Mouse (Mus musculus): ENCODE measurements at regions not wholly inside any gene's neighbourhood (a gene's known extent, or its start where the extent isn't known, plus 50 kb on each side); places are given as distances from the start of the nearest gene placed in this dataset.

GRCm38 (mm10) chr16:71739104-71739503 is 569.0 kb upstream of the Robo1 start:
- H3K4me1 ChIP-seq (ENCODE audit: control insufficient read depth, insufficient read depth, low read length): no peaks in the 10 kb centered on the region
- H3K4me3 ChIP-seq (ENCODE audit: insufficient read depth, low read length): no peak overlapping the region
- TF ChIP-seq CTCF (IDR thresholded peaks at IDR 0.05; ENCODE audit: borderline replicate concordance, insufficient read depth, low read length): no peak
- no peak for TF ChIP-seq POLR2A (IDR thresholded peaks at IDR 0.05; ENCODE audit: low read depth, low read length)
- no peak overlapping the region for H3K27ac ChIP-seq (ENCODE audit: insufficient read depth, low read length)

DNA sequence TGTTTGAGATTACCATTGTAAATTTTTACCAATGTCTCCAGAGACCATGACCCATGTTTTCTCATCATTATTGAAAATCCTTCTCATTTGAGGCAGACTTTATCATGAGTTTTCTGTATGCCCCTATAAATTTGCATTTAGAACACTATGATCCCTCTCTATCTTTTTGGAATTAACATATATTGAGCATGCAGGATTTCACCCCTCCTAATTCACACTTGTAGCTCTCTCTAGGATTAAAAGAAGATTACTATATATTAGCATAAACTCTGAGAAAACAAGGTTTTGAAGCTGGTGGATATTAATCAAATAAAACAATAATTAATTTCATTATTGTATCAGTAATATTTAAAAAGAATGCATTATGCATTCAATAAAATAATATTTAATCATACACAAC is 527.2 kb upstream of the Robo1 start:
- H3K4me3 ChIP-seq (ENCODE audit: insufficient read depth, low read length): no peak overlapping the region
- H3K4me1 ChIP-seq (ENCODE audit: control insufficient read depth, insufficient read depth, low read length): no peaks in the 10 kb centered on the region
- no peak overlapping the region for H3K27ac ChIP-seq (ENCODE audit: insufficient read depth, low read length)
- TF ChIP-seq POLR2A (IDR thresholded peaks at IDR 0.05; ENCODE audit: low read depth, low read length): no peak
- TF ChIP-seq CTCF (IDR thresholded peaks at IDR 0.05; ENCODE audit: borderline replicate concordance, insufficient read depth, low read length): no peak

GRCm38 (mm10) chr16:71812840-71813239 is 495.3 kb upstream of the Robo1 start:
- no peak overlapping the region for H3K27ac ChIP-seq (ENCODE audit: insufficient read depth, low read length)
- no peaks in the 10 kb centered on the region for H3K4me1 ChIP-seq (ENCODE audit: control insufficient read depth, insufficient read depth, low read length)
- no peak for TF ChIP-seq CTCF (IDR thresholded peaks at IDR 0.05; ENCODE audit: borderline replicate concordance, insufficient read depth, low read length)
- TF ChIP-seq POLR2A (IDR thresholded peaks at IDR 0.05; ENCODE audit: low read depth, low read length): no peak
- no peak overlapping the region for H3K4me3 ChIP-seq (ENCODE audit: insufficient read depth, low read length)

DNA sequence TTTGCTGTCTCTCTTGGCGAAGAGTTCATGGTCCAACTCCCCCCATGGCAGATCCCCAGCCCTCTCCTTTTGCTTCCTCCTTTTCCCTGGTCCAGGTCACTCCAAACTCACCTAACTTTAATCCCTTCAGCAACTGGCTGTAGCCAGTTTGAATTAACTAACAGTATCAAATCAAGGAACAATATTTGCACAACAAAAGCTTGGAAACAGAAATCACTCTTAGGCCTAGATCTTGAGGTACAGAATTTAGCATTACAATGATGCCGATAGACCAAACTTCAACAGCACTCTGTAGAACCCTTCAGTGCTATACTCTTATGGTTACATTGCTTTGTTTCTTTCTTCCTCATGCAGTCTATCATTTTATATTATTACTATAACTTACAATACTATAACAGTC is 472.8 kb upstream of the Robo1 start:
- H3K4me1 ChIP-seq (ENCODE audit: control insufficient read depth, insufficient read depth, low read length): no peaks in the 10 kb centered on the region
- H3K4me3 ChIP-seq (ENCODE audit: insufficient read depth, low read length): no peak overlapping the region
- no peak for TF ChIP-seq CTCF (IDR thresholded peaks at IDR 0.05; ENCODE audit: borderline replicate concordance, insufficient read depth, low read length)
- no peak for TF ChIP-seq POLR2A (IDR thresholded peaks at IDR 0.05; ENCODE audit: low read depth, low read length)
- no peak overlapping the region for H3K27ac ChIP-seq (ENCODE audit: insufficient read depth, low read length)

GRCm38 (mm10) chr16:71850097-71850496 is 458.0 kb upstream of the Robo1 start:
- Histone ChIP-seq H3K4me3 (ENCODE audit: insufficient read depth, low read length) (no peak overlapping the region), H3K4me1 (ENCODE audit: control insufficient read depth, insufficient read depth, low read length) (no peaks in the 10 kb centered on the region; the same call in 1 of the 2 replicates), H3K27ac (ENCODE audit: insufficient read depth, low read length) (no peak overlapping the region)
- TF ChIP-seq POLR2A (IDR thresholded peaks at IDR 0.05; ENCODE audit: low read depth, low read length) (no peak), CTCF (IDR thresholded peaks at IDR 0.05; ENCODE audit: borderline replicate concordance, insufficient read depth, low read length) (no peak)

DNA sequence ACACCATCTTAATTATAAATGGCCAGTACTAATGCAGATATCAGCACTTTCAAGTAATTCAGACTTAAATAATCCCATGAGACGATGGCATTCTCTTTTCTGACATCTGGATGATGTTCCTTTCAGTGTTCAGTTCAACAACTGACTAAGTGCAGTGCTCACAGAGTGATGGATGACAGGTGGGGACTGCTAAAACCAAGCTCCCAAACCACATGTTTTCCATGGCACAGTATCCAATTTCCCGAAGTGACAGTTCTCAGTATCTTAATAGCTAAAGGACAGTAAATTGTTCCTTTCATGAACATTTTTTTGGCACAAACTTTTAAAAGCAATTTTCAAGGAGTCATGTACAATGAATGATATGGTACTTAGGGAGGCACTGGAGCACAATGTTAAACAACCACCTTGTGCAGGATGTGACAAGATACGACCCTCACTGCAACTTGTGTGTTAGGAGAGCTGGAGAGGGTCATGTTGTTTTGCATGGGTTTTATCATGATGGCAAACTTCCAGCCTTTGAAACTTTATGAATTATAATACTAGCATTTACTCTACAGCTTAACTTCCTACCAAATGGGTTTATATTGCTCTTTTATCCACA is 456.4 kb upstream of the Robo1 start:
- Histone ChIP-seq H3K27ac (ENCODE audit: insufficient read depth, low read length) (no peak overlapping the region), H3K4me3 (ENCODE audit: insufficient read depth, low read length) (no peak overlapping the region), H3K4me1 (ENCODE audit: control insufficient read depth, insufficient read depth, low read length) (no peaks in the 10 kb centered on the region; the same call in 1 of the 2 replicates)
- TF ChIP-seq CTCF (IDR thresholded peaks at IDR 0.05; ENCODE audit: borderline replicate concordance, insufficient read depth, low read length): no peak
- TF ChIP-seq POLR2A (IDR thresholded peaks at IDR 0.05; ENCODE audit: low read depth, low read length): no peak

- Histone ChIP-seq H3K4me1 (ENCODE audit: control insufficient read depth, insufficient read depth, low read length) (no peaks in the 10 kb centered on the region), H3K4me3 (ENCODE audit: insufficient read depth, low read length) (no peak overlapping the region), H3K27ac (ENCODE audit: insufficient read depth, low read length) (no peak overlapping the region)
- no peak for TF ChIP-seq CTCF (IDR thresholded peaks at IDR 0.05; ENCODE audit: borderline replicate concordance, insufficient read depth, low read length)
- no peak for TF ChIP-seq POLR2A (IDR thresholded peaks at IDR 0.05; ENCODE audit: low read depth, low read length)
Observed at GRCm38 (mm10) chr16:71857877-71858276, 450.2 kb upstream of the Robo1 start.

- H3K27ac ChIP-seq (ENCODE audit: insufficient read depth, low read length): no peak overlapping the region
- TF ChIP-seq CTCF (IDR thresholded peaks at IDR 0.05; ENCODE audit: borderline replicate concordance, insufficient read depth, low read length) (no peak), POLR2A (IDR thresholded peaks at IDR 0.05; ENCODE audit: low read depth, low read length) (no peak)
- no peak overlapping the region for H3K4me3 ChIP-seq (ENCODE audit: insufficient read depth, low read length)
Observed at GRCm38 (mm10) chr16:71860205-71860604, 447.9 kb upstream of the Robo1 start.

DNA sequence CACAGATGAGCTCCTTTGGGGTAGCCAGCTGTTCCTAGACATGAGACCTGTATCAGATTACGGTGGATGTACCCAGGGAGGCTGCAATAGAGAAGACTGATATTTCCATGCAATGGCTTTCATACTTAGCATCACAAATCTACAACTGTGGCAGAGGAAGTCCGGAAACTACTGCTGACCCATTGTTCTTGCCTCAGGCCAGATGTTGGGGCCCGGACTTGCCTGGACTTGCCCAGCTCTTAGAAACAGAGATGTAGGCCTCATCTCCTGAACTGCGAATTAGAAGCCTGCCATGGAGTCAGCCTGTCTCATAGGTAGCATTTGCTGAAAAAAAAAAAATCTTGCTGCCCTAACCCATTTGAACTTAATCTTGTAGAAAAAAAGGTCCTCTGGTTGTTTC is 422.4 kb upstream of the Robo1 start:
- Histone ChIP-seq H3K4me3 (ENCODE audit: insufficient read depth, low read length) (no peak overlapping the region), H3K27ac (ENCODE audit: insufficient read depth, low read length) (no peak overlapping the region), H3K4me1 (ENCODE audit: control insufficient read depth, insufficient read depth, low read length) (no peaks in the 10 kb centered on the region)
- TF ChIP-seq CTCF (IDR thresholded peaks at IDR 0.05; ENCODE audit: borderline replicate concordance, insufficient read depth, low read length) (no peak), POLR2A (IDR thresholded peaks at IDR 0.05; ENCODE audit: low read depth, low read length) (no peak)

More at GRCm38 (mm10) chr16:71860205-71860604, 447.9 kb upstream of the Robo1 start:
- H3K4me1 ChIP-seq (ENCODE audit: control insufficient read depth, insufficient read depth, low read length): no peaks in the 10 kb centered on the region

GRCm38 (mm10) chr16:71889679-71890078 is 418.4 kb upstream of the Robo1 start:
- H3K27ac ChIP-seq (ENCODE audit: insufficient read depth, low read length): no peak overlapping the region
- no peak overlapping the region for H3K4me3 ChIP-seq (ENCODE audit: insufficient read depth, low read length)
- no peaks in the 10 kb centered on the region for H3K4me1 ChIP-seq (ENCODE audit: control insufficient read depth, insufficient read depth, low read length)
- TF ChIP-seq CTCF (IDR thresholded peaks at IDR 0.05; ENCODE audit: borderline replicate concordance, insufficient read depth, low read length) (no peak), POLR2A (IDR thresholded peaks at IDR 0.05; ENCODE audit: low read depth, low read length) (no peak)

All from embryonic fibroblast, embryonic 13.5 days (primary cell).